Mouse (Mus musculus) brown adipose tissue, adult 24 weeks (tissue): ENCODE results near the gene Agbl3. TPM values are rescaled to one million over a fixed set of nuclear protein-coding genes. Genes with fewer than 3 reads are reported as not detected.

Source experiments
- H3K27ac ChIP-seq: fragments of 200-500 bp; replicated peaks from 2 replicates; pipeline ENCODE4 v1.5.1; 2012; ENCODE audit warnings: low read depth, mild to moderate bottlenecking, low read length
- H3K4me1 ChIP-seq: fragments of 200-500 bp; 2 replicates; pipeline ENCODE4 v1.6.1; 2012; ENCODE audit warnings: low read length, mixed read lengths; ENCODE audit not compliant: control insufficient read depth, insufficient read depth, insufficient read length
- H3K4me3 ChIP-seq: fragments of 200-500 bp; 2 replicates; pipeline ENCODE4 v1.5.1; 2012; ENCODE audit warnings: low read depth, mild to moderate bottlenecking, low read length, moderate library complexity; ENCODE audit not compliant: insufficient read depth
- polyA plus RNA-seq: library from polyadenylated mRNA; stranded (reverse); fragments of >200 nt; gene quantifications from 2 replicates; pipeline ENCODE4 v1.2.4, GENCODE M21; 2012; ENCODE audit not compliant: missing spikeins, insufficient read depth, insufficient read length

Agbl3 gene
- polyA plus RNA-seq, 1 experiment: 14.1 TPM

- Histone ChIP-seq H3K4me3 (no peak overlapping the region), H3K27ac (no peak overlapping the region; the same call in 1 of the 2 replicates), H3K4me1 (peaks cover 3% of the 10 kb centered on the region)
These were observed 122.3 kb downstream of the Agbl3 start for GRCm38 (mm10) chr6:34902578-34902977.

DNA sequence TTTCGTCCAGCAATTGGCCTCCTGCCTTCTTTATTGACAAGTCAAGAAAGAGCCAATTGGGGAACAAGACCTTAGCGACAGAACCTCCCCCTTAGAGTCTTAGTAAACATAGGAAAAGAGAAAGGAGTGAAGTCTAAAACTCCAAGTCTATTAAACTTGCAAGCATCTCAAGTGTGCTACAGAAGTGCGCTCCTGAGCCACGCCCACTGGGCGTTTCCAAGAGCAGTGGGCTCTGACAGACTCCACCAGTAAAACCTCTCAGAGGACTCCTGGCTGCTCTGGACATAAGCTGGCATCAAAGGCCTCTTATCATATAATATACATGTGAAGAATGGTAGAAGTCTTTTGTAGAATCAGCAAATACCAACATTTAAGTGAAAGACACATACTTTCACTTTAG, 123.2 kb downstream of the Agbl3 start:
- peaks cover 10% of the 10 kb centered on the region for H3K4me1 ChIP-seq
- H3K4me3 ChIP-seq: no peak overlapping the region
- no peak overlapping the region for H3K27ac ChIP-seq

DNA sequence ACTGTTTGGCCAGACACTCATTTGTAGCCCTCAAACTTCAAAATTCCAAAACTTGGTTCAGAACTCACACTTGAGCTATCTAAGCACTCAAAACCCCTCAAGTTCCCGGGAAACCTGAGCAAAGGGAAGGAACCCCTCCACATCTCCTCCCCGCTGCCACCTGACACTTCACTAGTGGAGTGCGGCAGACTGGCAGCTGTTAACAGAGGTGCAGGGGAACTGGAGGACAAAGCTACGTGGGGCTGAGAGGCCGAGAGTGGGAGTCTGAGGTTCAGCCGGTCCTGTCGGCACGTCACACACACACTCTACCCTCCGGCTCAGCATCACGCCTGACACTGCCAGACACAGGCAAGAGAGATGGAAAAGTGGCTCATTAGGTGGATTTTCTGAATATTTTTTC, 123.6 kb downstream of the Agbl3 start:
- no peak overlapping the region for H3K27ac ChIP-seq
- peaks cover 10% of the 10 kb centered on the region for H3K4me1 ChIP-seq
- H3K4me3 ChIP-seq: no peak overlapping the region

DNA sequence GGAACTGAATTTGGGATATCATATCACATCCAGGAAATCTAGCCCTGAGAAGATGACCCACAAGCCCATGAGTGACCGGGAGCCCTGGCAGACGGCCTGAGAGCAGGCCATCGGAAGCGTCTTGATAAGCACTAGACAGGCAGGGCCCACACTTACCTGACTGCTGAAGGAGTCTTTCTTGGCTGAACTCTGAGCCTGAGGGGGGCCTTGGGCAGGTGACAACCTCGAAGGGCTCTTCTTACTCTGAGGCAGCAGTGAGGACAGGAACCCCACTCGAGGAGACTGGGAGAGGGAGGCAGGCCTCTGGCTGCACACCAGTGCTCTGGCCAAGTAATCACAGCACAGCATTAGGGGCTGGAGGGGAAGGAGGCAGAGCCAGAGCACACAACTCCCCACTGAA, 124.1 kb downstream of the Agbl3 start:
- Histone ChIP-seq H3K4me3 (no peak overlapping the region), H3K4me1 (peaks cover 10% of the 10 kb centered on the region), H3K27ac (no peak overlapping the region)

DNA sequence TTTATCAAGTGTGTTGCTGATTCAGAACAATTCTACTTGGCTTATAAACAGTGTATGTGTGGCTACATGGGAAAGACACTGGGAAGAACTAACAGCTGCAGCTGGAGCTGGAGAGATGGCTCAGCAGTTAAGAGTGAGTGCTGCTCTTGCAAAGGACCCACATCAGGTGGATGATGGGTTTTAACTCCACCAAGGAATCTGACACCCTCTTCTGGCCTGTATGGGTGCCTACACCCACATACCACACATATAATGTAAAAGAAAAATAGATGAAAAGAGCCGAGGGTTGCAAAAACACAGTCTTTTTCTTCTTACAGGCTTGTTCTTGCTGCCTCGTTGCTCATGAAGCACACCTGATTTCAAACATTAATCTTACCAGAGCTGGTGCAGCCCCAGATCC, 125.9 kb downstream of the Agbl3 start:
- H3K27ac ChIP-seq: 0 out of 2 replicates have a peak overlapping the region, but pooled peaks have one; percentile 11
- peaks cover 10% of the 10 kb centered on the region for H3K4me1 ChIP-seq
- no peak overlapping the region for H3K4me3 ChIP-seq

DNA sequence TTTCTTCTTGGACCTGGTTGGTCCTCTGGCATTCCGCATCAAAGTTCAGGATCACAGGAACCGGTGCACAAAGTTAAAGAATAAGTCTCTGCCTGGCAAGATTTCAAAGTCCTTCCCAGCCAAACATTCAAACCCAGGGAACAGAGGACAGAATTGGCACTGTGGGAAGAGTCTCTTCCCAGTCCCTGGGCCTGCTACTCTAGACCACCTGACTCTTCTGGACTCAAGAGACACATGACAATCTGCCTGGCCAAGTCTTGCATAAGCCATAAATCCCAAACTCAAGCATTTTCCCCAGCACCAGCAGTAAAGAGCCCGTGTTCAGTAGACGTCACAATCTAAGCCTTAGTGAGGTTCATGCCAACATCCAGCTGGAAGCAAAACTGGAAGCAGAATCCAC, 126.4 kb downstream of the Agbl3 start:
- peak overlapping the region; percentile 42 for H3K27ac ChIP-seq
- H3K4me1 ChIP-seq: peaks cover 10% of the 10 kb centered on the region
- no peak overlapping the region for H3K4me3 ChIP-seq

DNA sequence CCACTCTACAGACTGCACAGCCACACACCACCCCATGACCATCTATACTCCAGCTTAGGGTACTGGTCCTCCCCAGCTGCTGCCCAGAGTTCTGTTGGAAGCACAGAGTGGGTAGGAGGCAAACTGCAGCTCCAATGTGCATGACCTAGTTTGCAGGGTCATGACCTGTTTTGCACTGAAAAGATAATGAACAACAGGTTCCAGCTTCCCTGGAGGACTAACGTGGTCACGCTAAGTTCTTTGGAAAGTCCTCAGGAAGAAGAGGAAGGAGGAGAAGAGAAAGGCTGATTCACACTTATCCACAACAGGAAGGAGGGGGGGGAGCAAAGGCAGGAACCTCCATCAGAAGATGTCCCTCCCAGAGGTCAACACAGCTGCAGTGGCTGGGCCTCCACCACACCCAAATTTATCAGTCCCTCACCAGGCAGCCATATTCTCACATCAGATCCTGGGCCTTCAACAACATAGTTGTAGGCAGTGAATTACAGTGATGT, 126.9 kb downstream of the Agbl3 start:
- H3K4me3 ChIP-seq: no peak overlapping the region
- H3K27ac ChIP-seq: peak overlapping the region; percentile 42
- peaks cover 10% of the 10 kb centered on the region for H3K4me1 ChIP-seq

- peaks cover 10% of the 10 kb centered on the region for H3K4me1 ChIP-seq
- peak overlapping the region; percentile 10; the same call in 1 of the 2 replicates for H3K4me3 ChIP-seq
- peak overlapping the region; percentile 42 for H3K27ac ChIP-seq
These were observed 127.5 kb downstream of the Agbl3 start for GRCm38 (mm10) chr6:34907696-34908260.

Other genes starting within 250 kb of the Agbl3 start
- gene Cald1, start 181.9 kb upstream of the Agbl3 start, polyA plus RNA-seq: 37.2 and 65.2 TPM in 2 replicates
- gene Tmem140, start 82.7 kb downstream of the Agbl3 start, polyA plus RNA-seq: 21.6 and 38.6 TPM in 2 replicates
- gene Cyren, start 97.6 kb downstream of the Agbl3 start, polyA plus RNA-seq: 3.3 and 5.0 TPM in 2 replicates
- 12.4 and 13.9 TPM in 2 replicates for gene Wdr91, start 130.4 kb downstream of the Agbl3 start, polyA plus RNA-seq
- gene Stra8, start 139.7 kb downstream of the Agbl3 start, polyA plus RNA-seq: not detected in 2 replicates
- not detected in 2 replicates for gene Slc23a4, start 208.0 kb downstream of the Agbl3 start, polyA plus RNA-seq